Mouse (Mus musculus) neural tube, embryonic 12.5 days (tissue): ENCODE measurements around the gene Slc25a22. TPM values are rescaled to one million over a fixed set of nuclear protein-coding genes. Genes with fewer than 3 reads are reported as not detected.

Source experiments
- ATAC-seq: fragments of 200-750 bp; cut with Nextera tagmentation; 2 replicates; pipeline ENCODE4 v1.8.0; 2017; ENCODE audit warnings: low read depth, mild to moderate bottlenecking, moderate TSS enrichment, moderate library complexity; ENCODE audit not compliant: low FRiP score
- H3K27ac ChIP-seq: fragments of 300-500 bp; sonication (generic); 2 replicates; pipeline ENCODE4 v1.5.1; 2016
- H3K27me3 ChIP-seq: fragments of 300-500 bp; sonication (generic); replicated peaks from 2 replicates; pipeline ENCODE4 v1.6.1; 2016; ENCODE audit warnings: mild to moderate bottlenecking
- H3K36me3 ChIP-seq: fragments of 300-500 bp; sonication (generic); 2 replicates; pipeline ENCODE4 v1.6.1; 2016; ENCODE audit warnings: mild to moderate bottlenecking
- H3K4me1 ChIP-seq: fragments of 300-500 bp; sonication (generic); 2 replicates; pipeline ENCODE4 v1.6.1; 2016
- H3K4me2 ChIP-seq: fragments of 300-500 bp; sonication (generic); replicated peaks from 2 replicates; pipeline ENCODE4 v1.6.1; 2016; ENCODE audit warnings: mild to moderate bottlenecking
- H3K4me3 ChIP-seq: fragments of 300-500 bp; sonication (generic); 2 replicates; pipeline ENCODE4 v1.5.1; 2016
- H3K9ac ChIP-seq: fragments of 300-500 bp; sonication (generic); 2 replicates; pipeline ENCODE4 v1.6.1; 2016; ENCODE audit warnings: mild to moderate bottlenecking
- H3K9me3 ChIP-seq: fragments of 300-500 bp; sonication (generic); 2 replicates; pipeline ENCODE4 v1.6.1; 2016; ENCODE audit warnings: mild to moderate bottlenecking
- WGBS: fragments of 180-500 bp; shearing (Covaris S2); methylation state at CpG from one replicate; pipeline ENCODE4 v1.1.7; 2016; 5-methylcytosine and 5-hydroxymethylcytosine counted together
- polyA plus RNA-seq: library from polyadenylated mRNA; unstranded; fragments of >200 nt; fragmentation: Nextera tagmentation; extraction: Ambion mirVana; gene quantifications from 2 replicates; pipeline ENCODE4 v1.2.1, GENCODE M21; 2016

The Slc25a22 gene
- polyA plus RNA-seq, 1 experiment from 2014 or later = 57.7 TPM

DNA sequence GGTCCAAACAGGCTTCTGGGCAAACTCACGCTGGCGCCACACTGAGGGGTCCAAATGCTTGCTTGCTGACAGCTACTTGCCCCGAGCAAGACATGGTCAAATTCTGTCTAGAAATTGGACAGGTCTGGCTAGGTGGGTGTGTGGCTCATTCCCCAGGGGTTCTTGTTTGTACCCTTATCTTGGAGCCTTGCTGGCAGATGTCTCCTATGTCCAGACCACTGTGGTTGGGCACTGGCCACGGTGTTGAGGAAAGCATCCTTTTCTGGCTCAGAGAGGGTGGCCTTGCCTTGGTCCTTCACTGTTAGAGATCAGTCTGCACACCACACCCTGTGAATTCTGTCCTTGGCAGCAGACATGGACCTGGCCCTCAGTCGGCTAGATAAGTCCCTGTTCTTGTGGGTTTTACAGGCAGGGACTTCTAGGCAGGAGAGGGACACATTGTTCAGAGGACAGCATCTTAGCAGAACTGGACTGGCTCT lies 40.6 kb upstream of the Slc25a22 start:
- no peak for ATAC-seq
- no peaks in the 10 kb centered on the region for H3K36me3 ChIP-seq
- peaks cover 34% of the 10 kb centered on the region for H3K27me3 ChIP-seq
- no peak overlapping the region; the same call in 1 of the 2 replicates for H3K4me2 ChIP-seq
- no peak overlapping the region for H3K4me3 ChIP-seq
- WGBS = 79% methylated on average over 5 of the region's 5 CpGs
- H3K9ac ChIP-seq = no peak overlapping the region
- H3K9me3 ChIP-seq = no peaks in the 10 kb centered on the region
- H3K4me1 ChIP-seq = peaks cover 48% of the 10 kb centered on the region
- H3K27ac ChIP-seq = no peak overlapping the region

DNA sequence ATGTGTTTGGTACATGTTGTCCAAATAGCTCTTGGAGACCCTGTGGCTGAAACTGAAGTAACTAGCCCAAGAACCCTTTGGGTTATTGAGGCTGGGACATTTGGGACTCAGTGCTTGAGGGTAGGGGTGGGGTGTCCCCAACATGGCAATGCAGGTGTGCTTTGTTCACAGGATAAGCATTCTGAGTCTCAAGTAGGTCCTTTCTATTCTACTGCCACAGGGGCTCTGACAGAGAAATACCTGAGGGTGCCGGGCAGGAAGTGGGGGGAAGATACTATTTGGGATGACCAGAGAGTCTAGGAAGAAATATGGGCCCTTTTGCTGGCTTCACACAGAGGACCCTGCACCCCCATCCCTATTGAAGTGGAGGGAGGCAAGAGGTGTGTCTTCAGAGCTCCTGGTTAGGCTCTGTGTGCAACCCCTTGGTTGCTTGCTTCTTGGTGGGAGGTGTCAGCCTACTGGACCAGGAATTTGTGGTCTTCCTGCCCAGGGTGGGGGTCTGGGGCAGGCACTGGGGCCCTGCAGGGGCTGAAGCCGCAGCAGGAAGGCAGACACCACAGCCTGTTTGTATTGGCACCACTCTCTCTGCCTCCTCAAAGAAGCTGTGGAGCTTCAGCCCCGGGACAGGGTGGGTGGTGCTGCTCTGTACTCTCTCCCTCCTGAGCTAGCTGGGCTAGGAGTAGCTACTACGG lies 40.0 kb upstream of the Slc25a22 start:
- Histone ChIP-seq H3K27me3 (peaks cover 28% of the 10 kb centered on the region), H3K4me3 (no peak overlapping the region), H3K4me2 (peak overlapping the region; percentile 81; the same call in 1 of the 2 replicates), H3K9ac (no peak overlapping the region), H3K9me3 (no peaks in the 10 kb centered on the region), H3K36me3 (peaks cover 2% of the 10 kb centered on the region), H3K4me1 (peaks cover 47% of the 10 kb centered on the region), H3K27ac (no peak overlapping the region)
- no peak for ATAC-seq
- WGBS = 66% methylated on average over 4 of the region's 4 CpGs

DNA sequence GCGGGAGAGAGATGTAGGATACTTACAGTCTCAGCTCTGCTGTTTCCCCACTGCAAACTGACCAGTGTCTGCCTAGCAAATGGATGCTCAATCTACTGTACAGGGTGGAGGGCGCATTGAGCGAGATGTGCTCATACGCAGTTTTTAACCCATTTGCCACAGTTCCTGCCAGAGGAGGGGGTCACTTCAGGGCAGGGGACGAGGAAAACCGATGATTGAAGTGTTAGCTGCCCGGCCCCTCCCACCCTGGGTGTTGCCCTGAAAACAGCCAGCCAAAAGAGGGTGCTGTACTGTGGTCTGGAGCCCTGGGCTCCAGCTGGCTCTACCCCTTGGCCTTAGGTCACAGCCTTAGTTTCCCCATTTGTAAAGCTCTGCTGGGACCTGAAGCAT lies 39.3 kb upstream of the Slc25a22 start:
- peaks cover 10% of the 10 kb centered on the region for H3K36me3 ChIP-seq
- peak overlapping the region; percentile 81 for H3K4me2 ChIP-seq
- no peak for ATAC-seq
- no peaks in the 10 kb centered on the region for H3K9me3 ChIP-seq
- H3K9ac ChIP-seq = no peak overlapping the region
- WGBS = 20% methylated on average over 7 of the region's 7 CpGs
- no peak overlapping the region for H3K27ac ChIP-seq
- no peak overlapping the region for H3K4me3 ChIP-seq
- H3K4me1 ChIP-seq = peaks cover 41% of the 10 kb centered on the region
- peaks cover 21% of the 10 kb centered on the region for H3K27me3 ChIP-seq

DNA sequence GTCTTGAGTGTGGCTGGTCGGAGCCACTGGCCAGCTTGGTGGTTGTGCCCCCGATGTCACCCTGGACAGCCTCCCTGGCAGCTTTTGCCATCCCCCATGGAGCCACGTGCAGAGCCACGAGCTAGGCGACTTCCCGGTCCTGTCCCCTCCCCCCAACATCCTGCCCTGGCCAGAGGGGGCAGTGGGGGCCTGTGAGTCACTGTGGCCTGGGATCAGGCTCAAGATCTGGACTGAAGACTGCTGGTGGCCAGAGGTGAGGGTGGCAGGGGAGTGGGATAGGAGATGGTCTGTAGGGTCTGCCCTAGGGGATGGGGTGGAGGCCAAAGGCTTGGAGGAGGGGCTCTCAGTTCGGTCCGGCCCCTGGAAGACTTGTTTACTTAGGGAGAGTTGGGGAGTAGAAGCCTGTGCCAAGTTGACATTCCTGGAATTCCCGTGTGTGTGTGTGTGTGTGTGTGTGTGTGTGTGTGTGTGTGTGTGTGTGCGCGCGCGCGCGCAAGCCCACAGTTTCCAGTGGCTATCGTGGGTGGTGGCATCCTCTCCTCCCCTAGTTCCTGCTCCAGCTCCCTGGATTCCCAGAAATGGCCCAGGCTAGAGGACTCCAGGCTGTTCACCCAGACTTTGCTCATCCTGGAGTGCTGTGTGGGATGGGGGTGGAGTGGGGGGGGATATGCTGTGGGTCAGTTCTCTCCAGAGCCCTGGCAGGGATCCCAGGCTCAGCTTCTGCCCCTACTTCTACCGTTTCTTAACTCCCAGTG lies 38.7 kb upstream of the Slc25a22 start:
- Histone ChIP-seq H3K9ac (no peak overlapping the region), H3K9me3 (no peaks in the 10 kb centered on the region), H3K36me3 (peaks cover 14% of the 10 kb centered on the region), H3K27ac (no peak overlapping the region), H3K4me2 (peak overlapping the region; percentile 81), H3K4me1 (peaks cover 35% of the 10 kb centered on the region), H3K4me3 (peak overlapping the region; percentile 80), H3K27me3 (peaks cover 21% of the 10 kb centered on the region)
- no peak for ATAC-seq
- 7% methylated on average over 17 of the region's 17 CpGs for WGBS

DNA sequence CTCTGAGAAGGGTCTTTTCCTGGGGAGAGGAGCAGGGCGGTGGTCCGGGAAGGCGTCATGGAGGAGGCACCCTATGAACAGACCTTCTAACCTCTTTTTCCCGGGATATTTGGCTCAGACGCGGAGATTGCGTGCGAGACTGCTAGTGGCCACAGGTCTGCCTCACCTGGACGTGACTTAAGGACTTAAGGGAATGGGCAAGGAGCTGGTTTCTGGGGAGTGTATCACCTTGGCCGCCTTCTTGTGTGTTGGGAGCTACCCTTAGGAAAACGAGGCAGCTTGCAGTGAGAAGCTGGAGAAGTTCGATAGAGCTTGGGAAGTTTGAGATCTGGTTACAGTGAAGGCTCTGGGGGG lies 38.1 kb upstream of the Slc25a22 start:
- Histone ChIP-seq H3K9ac (peak overlapping the region; percentile 89), H3K27ac (no peak overlapping the region)
- no peak for ATAC-seq

DNA sequence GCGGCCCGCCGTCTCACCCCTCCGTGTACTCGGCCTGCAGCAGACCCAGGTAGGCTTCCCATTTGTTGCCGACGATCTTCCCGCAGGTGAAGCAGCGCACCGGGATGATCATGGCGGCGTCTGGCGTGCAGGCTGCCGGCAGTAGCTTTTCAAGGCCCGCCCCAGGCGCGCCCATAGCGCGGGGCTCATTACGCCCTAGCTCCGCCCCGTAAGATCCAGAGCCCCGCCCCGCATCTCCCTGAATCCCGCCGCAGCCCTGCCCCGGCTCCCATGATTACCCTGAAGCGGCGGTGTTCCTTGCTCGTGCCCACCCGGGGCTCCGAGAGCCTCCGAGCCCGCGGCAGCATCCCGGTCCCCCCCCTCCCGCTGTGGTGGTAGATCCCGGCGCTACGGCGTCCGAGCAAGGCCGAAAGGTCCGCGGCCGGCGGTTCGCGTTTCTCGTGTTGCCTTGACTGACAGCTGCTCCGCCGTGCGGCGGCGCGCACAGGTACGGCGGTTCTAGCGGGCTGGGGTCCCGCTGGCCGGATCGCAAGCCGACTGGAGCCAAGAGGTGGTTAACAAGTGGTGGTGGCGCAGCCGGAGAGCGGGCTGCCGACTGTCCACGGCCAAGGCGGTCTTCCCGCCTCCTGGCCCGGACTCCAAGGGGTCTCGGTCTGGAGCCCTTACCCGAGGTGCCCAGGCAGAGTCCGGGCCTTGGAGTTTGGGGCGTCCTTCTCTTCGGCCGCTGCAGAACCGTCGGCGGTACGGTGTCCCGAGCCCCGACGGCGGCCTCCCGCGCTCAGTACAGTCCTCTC lies 37.5 kb upstream of the Slc25a22 start, which contains the start of the genes Polr2l and Tspan4:
Gene Polr2l (minus strand): TSS at position 122 of the 794 bp plus-strand sequence.
Gene Tspan4 (plus strand): TSS at position 230 of the 794 bp plus-strand sequence.
- H3K4me1 ChIP-seq = peaks cover 30% of the 10 kb centered on the region
- ATAC-seq = peak; percentile 75

More for the DNA sequence above, 38.1 kb upstream of the Slc25a22 start:
- Histone ChIP-seq H3K27me3 (peaks cover 21% of the 10 kb centered on the region), H3K36me3 (peaks cover 20% of the 10 kb centered on the region), H3K4me2 (peak overlapping the region; percentile 81), H3K4me3 (peak overlapping the region; percentile 80), H3K9me3 (no peaks in the 10 kb centered on the region), H3K4me1 (peaks cover 30% of the 10 kb centered on the region)
- WGBS = 2% methylated on average over 12 of the region's 12 CpGs

DNA sequence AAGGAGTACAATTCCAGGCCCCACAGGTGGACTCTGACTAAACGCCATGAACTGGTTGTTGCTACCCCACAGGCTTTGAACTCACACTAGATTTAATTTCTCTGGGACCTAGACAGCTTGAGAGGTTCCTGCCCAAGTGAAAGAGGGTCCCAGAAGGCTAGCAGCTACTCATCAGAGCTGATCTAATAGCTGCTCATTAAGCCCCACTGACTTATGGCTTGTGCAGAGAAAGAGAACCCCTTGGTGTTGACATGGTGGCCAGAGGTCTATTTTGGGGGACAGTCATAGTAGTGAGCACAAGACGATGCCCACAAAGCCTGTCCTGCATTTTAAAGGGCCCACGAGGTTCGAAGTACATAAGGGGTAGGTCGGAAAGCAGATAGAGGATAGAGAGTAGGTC lies 36.5 kb upstream of the Slc25a22 start:
- WGBS = 10% methylated on average over 5 of the region's 5 CpGs
- no peaks in the 10 kb centered on the region for H3K9me3 ChIP-seq
- no peak overlapping the region for H3K27ac ChIP-seq
- no peak for ATAC-seq
- peaks cover 36% of the 10 kb centered on the region for H3K36me3 ChIP-seq
- peaks cover 21% of the 10 kb centered on the region for H3K27me3 ChIP-seq
- H3K4me3 ChIP-seq = peak overlapping the region; percentile 80
- H3K4me1 ChIP-seq = peaks cover 40% of the 10 kb centered on the region
- H3K4me2 ChIP-seq = peak overlapping the region; percentile 81
- H3K9ac ChIP-seq = peak overlapping the region; percentile 89

More for the DNA sequence above, 37.5 kb upstream of the Slc25a22 start, which contains the start of the genes Polr2l and Tspan4:
- Histone ChIP-seq H3K27ac (peak within 1 kb of the TSS; percentile 78), H3K4me3 (peak within 1 kb of the TSS; percentile 80), H3K27me3 (peaks cover 21% of the 10 kb centered on the region), H3K4me2 (peak within 1 kb of the TSS; percentile 81), H3K36me3 (peaks cover 25% of the 10 kb centered on the region), H3K9me3 (no peaks in the 10 kb centered on the region), H3K9ac (peak within 1 kb of the TSS; percentile 89)
- WGBS = under 1% methylated on average over 87 of the region's 87 CpGs

DNA sequence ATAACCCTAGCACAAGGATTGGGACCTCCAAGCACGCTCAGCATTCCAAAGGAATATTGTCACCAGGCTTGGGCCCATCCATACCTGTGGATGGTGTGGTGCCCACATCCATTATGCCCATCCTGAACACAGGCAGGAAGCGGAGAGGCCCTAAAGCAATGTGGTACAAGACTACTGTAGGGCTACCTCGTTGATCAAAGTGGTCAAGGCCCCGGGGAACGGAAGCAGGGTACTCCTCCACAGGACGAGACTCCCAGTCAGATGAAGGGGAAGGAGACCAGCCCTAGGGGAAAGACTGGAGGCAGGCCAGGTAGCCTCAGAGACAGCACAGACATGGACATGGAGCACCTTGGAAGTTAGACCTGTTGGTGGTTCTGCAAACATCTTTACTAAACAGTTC lies 35.1 kb upstream of the Slc25a22 start:
- WGBS = 89% methylated on average over 6 of the region's 6 CpGs
- peaks cover 21% of the 10 kb centered on the region for H3K27me3 ChIP-seq
- peaks cover 37% of the 10 kb centered on the region for H3K36me3 ChIP-seq
- H3K9me3 ChIP-seq = no peaks in the 10 kb centered on the region
- no peak overlapping the region for H3K27ac ChIP-seq
- H3K9ac ChIP-seq = no peak overlapping the region
- peaks cover 54% of the 10 kb centered on the region for H3K4me1 ChIP-seq
- ATAC-seq = no peak
- H3K4me3 ChIP-seq = no peak overlapping the region
- no peak overlapping the region for H3K4me2 ChIP-seq

DNA sequence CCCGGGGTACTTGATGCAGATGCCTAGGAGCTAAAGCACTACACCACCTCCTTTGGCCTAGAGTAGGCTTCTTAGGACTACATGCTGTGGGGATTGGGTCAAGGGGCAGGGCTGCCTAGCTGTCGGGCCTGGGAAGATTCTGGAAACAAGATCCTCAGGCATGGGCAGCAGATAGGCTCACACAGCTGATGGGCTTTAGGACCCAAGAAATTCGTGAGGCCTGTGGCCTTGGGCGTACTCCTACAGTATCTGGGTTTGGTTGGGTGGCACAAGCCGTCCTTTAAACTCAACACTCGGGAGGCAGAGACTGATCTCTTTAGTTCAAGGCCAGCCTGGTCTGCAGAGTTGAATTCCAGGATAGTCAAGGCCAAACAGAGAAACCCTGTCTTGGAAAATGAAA lies 34.5 kb upstream of the Slc25a22 start:
- no peak overlapping the region for H3K9ac ChIP-seq
- 90% methylated on average over 6 of the region's 6 CpGs for WGBS
- H3K4me1 ChIP-seq = peaks cover 55% of the 10 kb centered on the region
- H3K4me3 ChIP-seq = no peak overlapping the region
- ATAC-seq = no peak
- H3K27ac ChIP-seq = no peak overlapping the region
- peaks cover 17% of the 10 kb centered on the region for H3K27me3 ChIP-seq
- no peaks in the 10 kb centered on the region for H3K9me3 ChIP-seq
- no peak overlapping the region for H3K4me2 ChIP-seq
- H3K36me3 ChIP-seq = peaks cover 37% of the 10 kb centered on the region

DNA sequence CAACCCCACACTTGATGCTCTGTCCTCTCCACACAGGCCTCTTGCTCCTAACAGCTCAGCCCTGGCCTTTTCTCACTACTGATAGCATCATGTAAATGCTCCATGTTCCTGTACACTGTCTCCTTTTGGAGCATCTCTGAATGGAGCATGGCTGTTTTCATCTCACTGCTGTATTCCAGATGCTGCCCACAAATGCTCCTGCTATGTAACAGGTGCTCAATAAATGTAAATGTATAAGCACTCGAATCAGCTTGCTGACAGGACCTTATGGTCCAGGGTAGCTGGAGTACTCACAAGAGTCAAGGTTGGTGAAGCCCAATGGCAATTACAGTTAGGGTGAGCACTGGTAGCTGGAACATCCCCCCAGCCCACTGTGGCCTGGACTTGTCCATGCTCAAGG lies 33.5 kb upstream of the Slc25a22 start:
- no peaks in the 10 kb centered on the region for H3K9me3 ChIP-seq
- H3K9ac ChIP-seq = no peak overlapping the region
- H3K4me1 ChIP-seq = peaks cover 46% of the 10 kb centered on the region
- no peak overlapping the region for H3K4me2 ChIP-seq
- 93% methylated on average over 1 of the region's 1 CpGs for WGBS
- H3K27ac ChIP-seq = no peak overlapping the region
- no peak for ATAC-seq
- H3K4me3 ChIP-seq = no peak overlapping the region
- peaks cover 37% of the 10 kb centered on the region for H3K36me3 ChIP-seq
- peaks cover 14% of the 10 kb centered on the region for H3K27me3 ChIP-seq

DNA sequence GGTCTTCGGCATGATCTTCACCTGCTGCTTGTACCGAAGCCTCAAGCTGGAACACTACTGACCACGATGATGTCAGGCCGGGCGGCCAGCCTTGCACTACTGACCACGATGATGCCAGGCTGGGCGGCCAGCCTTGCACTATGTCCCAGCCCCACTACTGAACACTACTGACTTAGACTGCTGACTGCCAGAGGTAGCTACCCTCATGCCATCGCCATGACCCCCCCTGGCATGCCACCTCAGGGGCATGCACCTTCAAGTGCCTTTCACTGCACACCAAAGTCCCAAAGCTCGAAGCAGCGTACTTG lies 32.9 kb upstream of the Slc25a22 start:
- 94% methylated on average over 10 of the region's 10 CpGs for WGBS
- Histone ChIP-seq H3K4me2 (peak overlapping the region; percentile 76; the same call in 1 of the 2 replicates), H3K27me3 (peaks cover 14% of the 10 kb centered on the region), H3K36me3 (peaks cover 37% of the 10 kb centered on the region), H3K9me3 (no peaks in the 10 kb centered on the region), H3K4me3 (no peak overlapping the region), H3K4me1 (peaks cover 41% of the 10 kb centered on the region), H3K27ac (no peak overlapping the region), H3K9ac (no peak overlapping the region)
- no peak for ATAC-seq
